Mouse (Mus musculus): ENCODE measurements around the gene Olfr469. TPM values are rescaled to one million over a fixed set of nuclear protein-coding genes. Genes with fewer than 3 reads are reported as not detected.

Gene Olfr469
- polyA plus RNA-seq, 1 experiment from 2014 or later: not detected

DNA sequence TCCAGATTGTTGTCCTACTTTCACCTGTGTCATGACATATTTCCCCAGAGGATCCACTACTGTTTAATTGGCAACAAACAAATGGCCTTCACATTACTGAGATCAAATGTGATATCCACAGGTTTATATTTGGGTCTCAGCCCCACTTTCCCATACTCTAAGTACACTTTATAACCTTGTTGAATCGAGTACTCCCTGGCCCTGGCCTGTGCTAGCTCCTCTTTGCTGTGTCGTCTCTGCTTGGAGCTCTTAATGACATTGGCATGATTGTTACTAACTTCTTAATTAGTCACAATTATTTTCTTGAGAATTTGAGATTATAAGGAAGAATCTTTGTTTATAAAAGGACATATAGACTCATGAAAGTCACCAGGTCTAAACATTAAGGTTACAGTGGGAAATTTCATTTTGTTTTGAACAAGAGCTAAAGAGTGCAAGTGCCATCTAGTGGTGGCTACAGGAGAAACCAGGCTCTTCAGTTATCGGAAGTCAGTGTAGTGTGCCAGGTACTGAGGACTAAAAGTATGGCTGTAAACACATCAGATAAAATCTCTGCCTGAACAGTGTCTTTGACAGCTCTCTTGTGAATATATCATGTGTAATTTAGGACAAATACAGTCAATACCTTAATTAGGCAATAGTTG is 37.2 kb downstream of the Olfr469 start:
- Histone ChIP-seq H3K27me3 (ENCODE audit: control insufficient read depth, insufficient read depth, low read length) (no peaks in the 10 kb centered on the region), H3K9ac (no peak overlapping the region), H3K36me3 (replicated peaks; ENCODE audit: control insufficient read depth, insufficient read depth) (no peaks in the 10 kb centered on the region), H3K9me3 (ENCODE audit: control insufficient read depth, low read length) (no peaks in the 10 kb centered on the region), H3K4me3 (replicated peaks; ENCODE audit: low read length) (no peak overlapping the region), H3K4me2 (replicated peaks) (no peak overlapping the region), H3K27ac (no peak overlapping the region), H3K4me1 (replicated peaks; ENCODE audit: control insufficient read depth, insufficient read depth, low read length) (no peaks in the 10 kb centered on the region)
- 62% methylated on average over 3 of the region's 3 CpGs for WGBS
- ATAC-seq (ENCODE audit: low FRiP score) (peak; percentile 46; the same call in 1 of the 2 replicates), DNase-seq (ENCODE audit: low spot score) (peak; percentile 74)

DNA sequence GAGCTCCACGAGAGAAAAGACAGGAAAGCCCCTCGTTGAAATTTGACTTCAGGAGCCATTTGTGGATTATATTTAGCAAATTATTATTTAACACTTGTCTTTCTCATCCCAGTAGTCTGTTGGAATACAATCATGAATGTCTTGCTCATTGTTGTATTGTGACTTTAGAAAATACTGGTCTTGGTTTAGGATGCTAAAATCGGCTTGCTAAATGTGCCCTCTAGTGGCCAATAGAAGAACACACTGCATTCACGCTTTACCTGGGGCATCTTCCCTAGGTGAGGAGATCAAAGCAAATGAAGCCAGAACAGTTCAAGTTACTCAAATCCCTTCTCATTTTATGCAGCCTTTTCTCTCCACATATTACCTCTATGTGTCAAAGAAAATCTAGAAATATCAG is 45.7 kb downstream of the Olfr469 start:
- Histone ChIP-seq H3K4me3 (replicated peaks; ENCODE audit: low read length) (no peak overlapping the region), H3K36me3 (replicated peaks; ENCODE audit: control insufficient read depth, insufficient read depth) (no peaks in the 10 kb centered on the region), H3K27me3 (ENCODE audit: control insufficient read depth, insufficient read depth, low read length) (no peaks in the 10 kb centered on the region), H3K4me1 (replicated peaks; ENCODE audit: control insufficient read depth, insufficient read depth, low read length) (no peaks in the 10 kb centered on the region), H3K9ac (no peak overlapping the region), H3K4me2 (replicated peaks) (no peak overlapping the region), H3K27ac (no peak overlapping the region), H3K9me3 (ENCODE audit: control insufficient read depth, low read length) (no peaks in the 10 kb centered on the region)
- DNase-seq (ENCODE audit: low spot score) (peak; percentile 74), ATAC-seq (ENCODE audit: low FRiP score) (no peak)
- 49% methylated on average over 4 of the region's 4 CpGs for WGBS

DNA sequence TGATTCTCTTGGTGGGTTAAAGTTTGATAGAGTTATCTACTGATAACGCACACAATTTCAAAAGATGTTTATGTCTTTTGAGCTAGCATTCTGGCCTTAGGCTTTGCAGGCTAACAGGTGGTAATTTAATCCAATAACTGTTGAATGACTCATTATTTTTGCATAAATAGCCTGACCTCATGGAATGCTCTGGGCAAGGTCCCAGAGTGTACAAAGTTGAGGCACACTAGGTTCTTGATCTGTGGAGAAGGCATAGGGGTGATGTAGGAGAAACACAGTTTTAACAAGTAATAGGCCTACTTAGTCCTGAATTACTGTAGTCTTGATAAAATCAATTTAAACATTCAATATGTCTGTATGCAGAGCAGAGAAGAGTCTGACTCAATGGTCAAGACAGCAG is 47.1 kb downstream of the Olfr469 start:
- no peaks in the 10 kb centered on the region for H3K9me3 ChIP-seq (ENCODE audit: control insufficient read depth, low read length)
- H3K27me3 ChIP-seq (ENCODE audit: control insufficient read depth, insufficient read depth, low read length): no peaks in the 10 kb centered on the region
- no peak overlapping the region for H3K27ac ChIP-seq
- DNase-seq (ENCODE audit: low spot score) (no peak), ATAC-seq (ENCODE audit: low FRiP score) (no peak)
- no peaks in the 10 kb centered on the region for H3K4me1 ChIP-seq (replicated peaks; ENCODE audit: control insufficient read depth, insufficient read depth, low read length)
- no peak overlapping the region for H3K4me3 ChIP-seq (replicated peaks; ENCODE audit: low read length)
- H3K4me2 ChIP-seq (replicated peaks): no peak overlapping the region
- WGBS: 90% methylated on average over 1 of the region's 1 CpGs
- H3K36me3 ChIP-seq (replicated peaks; ENCODE audit: control insufficient read depth, insufficient read depth): no peaks in the 10 kb centered on the region
- no peak overlapping the region for H3K9ac ChIP-seq

DNA sequence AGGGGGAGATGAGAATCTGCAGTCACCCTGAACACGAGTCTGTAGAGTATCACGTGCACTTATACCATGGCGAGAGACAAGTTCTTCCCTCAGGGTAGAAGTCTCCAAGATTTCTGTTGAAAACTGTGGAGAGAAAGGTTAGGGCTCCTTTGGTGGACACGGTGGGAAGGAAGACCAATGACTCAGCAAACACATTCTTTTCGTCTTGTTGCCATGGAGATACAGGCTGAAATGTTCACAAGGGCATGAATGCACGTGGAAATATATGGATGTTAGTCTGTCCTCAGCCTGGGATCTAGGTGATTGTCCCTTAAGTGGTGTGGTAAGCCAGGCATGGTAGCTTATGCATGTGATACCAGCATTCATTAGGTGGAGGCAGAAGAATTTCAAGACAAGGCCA is 54.5 kb downstream of the Olfr469 start:
- WGBS: 48% methylated on average over 6 of the region's 6 CpGs
- Histone ChIP-seq H3K9ac (no peak overlapping the region), H3K9me3 (ENCODE audit: control insufficient read depth, low read length) (no peaks in the 10 kb centered on the region), H3K4me1 (replicated peaks; ENCODE audit: control insufficient read depth, insufficient read depth, low read length) (no peaks in the 10 kb centered on the region), H3K27me3 (ENCODE audit: control insufficient read depth, insufficient read depth, low read length) (no peaks in the 10 kb centered on the region), H3K27ac (no peak overlapping the region), H3K4me2 (replicated peaks) (no peak overlapping the region), H3K4me3 (replicated peaks; ENCODE audit: low read length) (no peak overlapping the region), H3K36me3 (replicated peaks; ENCODE audit: control insufficient read depth, insufficient read depth) (no peaks in the 10 kb centered on the region)
- no peak for DNase-seq (ENCODE audit: low spot score)
- no peak for ATAC-seq (ENCODE audit: low FRiP score)

Other genes with a start within 250 kb of the Olfr469 start
- 3.1 and 3.9 TPM in 2 replicates for gene Ppfibp2, start 230.3 kb downstream of the Olfr469 start, polyA plus RNA-seq (2014; fragmentation: Nextera tagmentation; extraction: Ambion mirVana)
- gene 5330417H12Rik, start 200.4 kb downstream of the Olfr469 start, polyA plus RNA-seq (2014; fragmentation: Nextera tagmentation; extraction: Ambion mirVana): not detected in 2 replicates
- gene Cyb5r2, start 67.5 kb downstream of the Olfr469 start, polyA plus RNA-seq (2014; fragmentation: Nextera tagmentation; extraction: Ambion mirVana): 0.11 and 0.12 TPM in 2 replicates
- gene Ovch2, start 24.3 kb downstream of the Olfr469 start, polyA plus RNA-seq (2014; fragmentation: Nextera tagmentation; extraction: Ambion mirVana): not detected in 2 replicates
- gene Olfr467, start 13.3 kb downstream of the Olfr469 start, polyA plus RNA-seq (2014; fragmentation: Nextera tagmentation; extraction: Ambion mirVana): not detected in 2 replicates
- not detected in 2 replicates for gene Olfr470, start 21.9 kb upstream of the Olfr469 start, polyA plus RNA-seq (2014; fragmentation: Nextera tagmentation; extraction: Ambion mirVana)
- not detected in 2 replicates for gene Olfr472, start 72.4 kb upstream of the Olfr469 start, polyA plus RNA-seq (2014; fragmentation: Nextera tagmentation; extraction: Ambion mirVana)
- not detected in 2 replicates for gene Olfr473, start 104.9 kb upstream of the Olfr469 start, polyA plus RNA-seq (2014; fragmentation: Nextera tagmentation; extraction: Ambion mirVana)
- gene Olfr474, start 129.1 kb upstream of the Olfr469 start, polyA plus RNA-seq (2014; fragmentation: Nextera tagmentation; extraction: Ambion mirVana): not detected in 2 replicates
- gene Olfr476, start 139.3 kb upstream of the Olfr469 start, polyA plus RNA-seq (2014; fragmentation: Nextera tagmentation; extraction: Ambion mirVana): not detected in 2 replicates
- gene Olfr477, start 161.2 kb upstream of the Olfr469 start, polyA plus RNA-seq (2014; fragmentation: Nextera tagmentation; extraction: Ambion mirVana): not detected in 2 replicates
- gene Olfr478, start 208.4 kb upstream of the Olfr469 start, polyA plus RNA-seq (2014; fragmentation: Nextera tagmentation; extraction: Ambion mirVana): not detected in 2 replicates
- not detected in 2 replicates for gene Olfr479, start 225.2 kb upstream of the Olfr469 start, polyA plus RNA-seq (2014; fragmentation: Nextera tagmentation; extraction: Ambion mirVana)
- not detected in 2 replicates for gene Olfr480, start 241.8 kb upstream of the Olfr469 start, polyA plus RNA-seq (2014; fragmentation: Nextera tagmentation; extraction: Ambion mirVana)